Mouse (Mus musculus): ENCODE results near the gene Dynlt1b. TPM values are rescaled to one million over a fixed set of nuclear protein-coding genes. Genes with fewer than 3 reads are reported as not detected.
"Not testable (repeated sequence)": the region's sequence is repeated elsewhere in the genome, so short reads cannot be mapped to it uniquely, and the experiment has no call there.

Gene Dynlt1b
- polyA plus RNA-seq, 1 experiment: 230 TPM

DNA sequence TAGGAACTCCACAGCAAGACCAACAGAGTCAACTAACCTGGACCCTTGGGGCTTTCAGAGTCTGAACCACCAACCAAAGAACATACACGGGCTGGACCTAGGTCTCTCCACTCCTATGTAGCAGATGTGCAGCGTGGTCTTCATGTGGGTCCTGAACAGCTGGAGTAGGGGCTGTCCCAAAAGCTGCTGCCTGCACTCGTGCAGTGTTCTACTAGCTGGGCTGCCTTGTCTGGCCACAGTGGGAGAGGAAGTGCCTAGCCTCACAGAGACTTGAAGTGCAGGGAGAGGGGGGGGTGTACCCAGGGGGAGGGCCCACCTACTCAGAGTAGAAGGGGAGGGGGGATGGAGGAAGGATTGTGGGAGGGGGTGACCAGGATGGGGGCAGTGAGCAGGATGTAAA lies 7.1 kb upstream of the Dynlt1b start:
- DNase-seq (ENCODE audit: low spot score): not testable (repeated sequence)

DNA sequence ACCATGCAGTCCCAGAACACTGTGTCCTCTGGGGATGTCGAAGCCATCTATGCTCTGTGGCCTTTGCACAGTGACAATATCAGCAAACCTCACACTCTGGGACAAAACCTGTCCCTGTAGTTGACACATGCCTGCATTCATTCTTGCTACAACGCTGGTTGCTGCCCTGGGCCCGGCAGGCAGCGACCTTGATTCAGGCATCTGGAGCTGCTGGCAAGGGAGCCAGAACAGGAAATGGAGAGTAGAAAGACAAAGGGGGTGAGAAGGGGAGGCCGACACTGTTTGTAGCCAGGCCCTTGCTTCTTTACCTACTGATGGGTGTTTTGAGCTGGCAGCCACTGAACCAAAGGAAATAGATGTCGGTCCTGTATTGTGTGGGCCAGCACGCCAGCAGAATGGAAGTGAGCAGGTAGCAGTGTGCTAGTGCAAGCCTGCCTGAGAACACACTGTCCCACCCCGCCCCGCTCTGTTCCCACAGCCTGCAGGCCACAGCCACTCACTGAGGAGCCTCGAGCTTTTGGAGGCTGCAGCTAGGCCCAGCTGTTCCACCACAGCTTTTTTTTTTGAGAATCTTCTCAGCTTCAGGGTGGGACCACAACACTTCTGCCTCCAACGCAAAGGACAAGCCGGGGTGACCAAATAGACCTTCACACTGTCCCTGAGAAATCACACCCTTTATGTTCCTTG lies 5.5 kb upstream of the Dynlt1b start:
- DNase-seq (ENCODE audit: low spot score): not testable (repeated sequence)

- DNase-seq (ENCODE audit: low spot score): not testable (repeated sequence)
Observed at GRCm38 (mm10) chr17:6425325-6425724, 4.6 kb upstream of the Dynlt1b start.

- DNase-seq (ENCODE audit: low spot score): not testable (repeated sequence)
Observed at GRCm38 (mm10) chr17:6426869-6427268, 3.0 kb upstream of the Dynlt1b start.

DNA sequence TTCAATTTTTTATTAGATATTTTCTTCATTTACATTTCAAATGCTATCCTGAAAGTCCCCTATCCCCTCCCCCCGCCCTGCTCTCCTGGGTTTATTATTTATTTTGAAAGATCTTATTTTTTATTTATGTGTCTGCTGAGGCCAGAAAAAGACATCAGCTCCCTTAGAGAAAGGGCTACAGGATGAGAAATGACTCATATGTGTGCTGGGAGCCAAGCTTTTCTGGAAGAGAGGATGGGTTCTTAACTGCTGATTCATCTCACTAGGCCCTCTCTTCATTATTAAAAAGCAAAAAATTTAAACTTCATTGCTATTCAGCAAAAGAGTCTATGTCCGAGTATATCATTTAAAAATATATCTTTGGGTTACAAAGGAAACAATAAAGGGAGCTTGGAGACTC lies 986 bp upstream of the Dynlt1b start:
- not testable (repeated sequence) for DNase-seq (ENCODE audit: low spot score)

DNA sequence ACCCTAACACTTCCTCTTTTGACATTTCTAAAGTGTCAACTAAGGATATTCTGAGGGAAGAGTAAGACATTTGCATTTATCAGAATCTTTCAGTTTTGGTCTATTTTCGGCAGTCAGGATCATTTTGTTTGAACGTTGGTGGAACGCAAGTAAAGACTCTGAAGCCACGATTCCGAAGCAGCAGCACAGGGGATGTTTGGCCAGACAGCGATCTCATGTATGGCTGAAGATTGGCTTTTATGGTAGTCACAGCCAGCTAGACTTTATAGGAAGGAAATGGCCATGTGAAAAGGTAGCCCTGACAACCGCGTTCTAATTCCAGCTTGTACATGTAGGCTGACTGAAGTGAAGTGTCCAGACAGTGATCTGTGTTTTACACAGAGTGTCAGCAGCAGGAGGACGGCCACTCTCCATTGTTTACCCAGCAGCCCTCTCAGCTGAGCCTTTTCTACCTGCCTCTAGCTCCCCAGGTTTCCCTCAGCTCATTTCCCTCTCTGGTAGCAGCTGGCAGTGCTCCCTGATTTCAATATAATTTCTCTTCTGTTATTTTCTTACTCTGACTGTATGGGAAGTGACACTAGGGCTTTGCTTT lies 594 bp downstream of the Dynlt1b start:
- DNase-seq (ENCODE audit: low spot score): not testable (repeated sequence)

DNA sequence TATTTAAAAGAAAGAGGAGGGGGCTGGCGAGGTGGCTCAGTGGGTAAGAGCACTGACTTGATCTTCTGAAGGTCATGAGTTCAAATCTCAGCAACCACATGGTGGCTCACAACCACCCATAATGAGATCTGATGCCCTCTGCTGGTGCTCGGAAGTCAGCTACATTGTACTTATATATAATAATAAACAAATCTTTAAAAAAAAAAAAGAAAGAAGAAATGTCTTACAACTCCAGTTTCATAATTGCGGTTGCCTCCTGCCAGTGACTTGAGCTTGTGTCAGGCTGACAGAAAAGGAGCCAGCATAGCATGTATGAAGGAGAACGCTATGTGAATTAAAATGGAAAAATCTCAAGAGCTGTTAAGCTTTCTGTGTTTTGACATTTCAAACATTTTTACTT lies 2.5 kb downstream of the Dynlt1b start:
- DNase-seq (ENCODE audit: low spot score): not testable (repeated sequence)

- not testable (repeated sequence) for DNase-seq (ENCODE audit: low spot score)
Observed at GRCm38 (mm10) chr17:6433691-6434090, 3.8 kb downstream of the Dynlt1b start.

DNA sequence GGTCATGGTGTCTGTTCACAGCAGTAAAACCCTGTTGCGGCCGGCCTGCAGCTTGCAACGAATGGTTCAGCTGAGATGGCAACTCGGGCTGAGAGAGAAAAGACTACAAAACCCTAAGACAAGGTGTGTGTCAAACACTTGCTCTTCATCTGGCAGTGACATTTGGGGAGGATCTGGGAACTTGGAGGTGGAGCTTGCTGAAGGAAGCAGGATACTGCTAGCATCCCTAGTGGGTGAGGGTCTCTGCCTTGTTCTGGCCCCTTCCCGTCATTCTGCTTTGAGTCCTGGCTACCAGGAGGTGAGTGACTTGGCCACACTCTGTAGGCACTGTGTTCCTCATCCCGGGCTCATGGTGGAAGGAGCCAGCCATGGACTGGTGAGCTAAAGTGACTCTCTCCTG lies 8.2 kb downstream of the Dynlt1b start:
- not testable (repeated sequence) for DNase-seq (ENCODE audit: low spot score)

- DNase-seq (ENCODE audit: low spot score): not testable (repeated sequence)
Observed at GRCm38 (mm10) chr17:6439913-6440312, 10.0 kb downstream of the Dynlt1b start.

DNA sequence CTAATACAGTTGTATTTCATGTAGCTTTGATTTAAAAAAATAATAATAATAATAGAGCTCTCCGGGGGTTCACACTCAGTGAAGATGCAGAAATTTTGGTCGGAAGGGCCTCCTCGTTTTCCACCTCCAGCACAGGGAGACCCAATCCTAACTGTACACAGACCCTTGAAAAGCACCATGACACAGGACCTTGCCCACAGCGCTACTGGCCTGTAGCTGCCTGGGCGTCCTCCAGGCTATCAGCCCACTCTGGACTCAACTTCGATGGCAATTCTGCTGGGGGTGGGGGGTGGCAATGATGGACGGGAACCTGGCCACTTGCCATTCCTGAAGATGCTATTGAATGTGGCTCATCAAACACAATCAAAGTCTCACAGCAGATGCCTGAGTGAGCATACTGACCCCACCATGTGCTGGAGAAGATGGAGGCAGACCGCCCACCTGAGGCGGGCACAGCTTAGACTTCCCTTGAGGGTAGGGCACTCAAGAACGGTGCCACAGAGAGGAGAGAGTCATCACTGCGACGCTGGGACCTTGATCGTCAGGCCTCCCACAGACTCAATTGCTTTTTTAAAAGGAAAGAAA lies 10.7 kb downstream of the Dynlt1b start:
- not testable (repeated sequence) for DNase-seq (ENCODE audit: low spot score)

DNA sequence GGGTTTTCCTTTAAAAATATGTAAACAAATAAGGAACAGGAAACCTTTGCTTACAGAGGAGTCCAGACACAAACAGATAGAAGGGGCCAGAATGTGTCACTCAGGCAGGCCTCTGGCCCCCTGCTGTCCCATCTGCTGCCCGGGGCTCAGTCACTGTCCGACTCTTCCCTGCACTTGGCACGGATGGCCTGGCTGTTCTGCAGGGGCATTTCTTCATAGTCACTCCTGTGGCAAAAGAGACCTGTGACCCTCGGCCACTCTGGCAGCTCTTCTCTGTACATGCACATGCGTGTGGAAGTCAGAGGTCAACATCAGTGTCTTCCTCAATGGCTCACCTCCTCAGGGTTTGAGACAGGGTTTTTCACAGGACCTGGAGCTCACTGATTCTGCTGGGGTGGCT lies 11.3 kb downstream of the Dynlt1b start:
- not testable (repeated sequence) for DNase-seq (ENCODE audit: low spot score)

GRCm38 (mm10) chr17:6442513-6442912 lies 12.6 kb downstream of the Dynlt1b start:
- not testable (repeated sequence) for DNase-seq (ENCODE audit: low spot score)

DNA sequence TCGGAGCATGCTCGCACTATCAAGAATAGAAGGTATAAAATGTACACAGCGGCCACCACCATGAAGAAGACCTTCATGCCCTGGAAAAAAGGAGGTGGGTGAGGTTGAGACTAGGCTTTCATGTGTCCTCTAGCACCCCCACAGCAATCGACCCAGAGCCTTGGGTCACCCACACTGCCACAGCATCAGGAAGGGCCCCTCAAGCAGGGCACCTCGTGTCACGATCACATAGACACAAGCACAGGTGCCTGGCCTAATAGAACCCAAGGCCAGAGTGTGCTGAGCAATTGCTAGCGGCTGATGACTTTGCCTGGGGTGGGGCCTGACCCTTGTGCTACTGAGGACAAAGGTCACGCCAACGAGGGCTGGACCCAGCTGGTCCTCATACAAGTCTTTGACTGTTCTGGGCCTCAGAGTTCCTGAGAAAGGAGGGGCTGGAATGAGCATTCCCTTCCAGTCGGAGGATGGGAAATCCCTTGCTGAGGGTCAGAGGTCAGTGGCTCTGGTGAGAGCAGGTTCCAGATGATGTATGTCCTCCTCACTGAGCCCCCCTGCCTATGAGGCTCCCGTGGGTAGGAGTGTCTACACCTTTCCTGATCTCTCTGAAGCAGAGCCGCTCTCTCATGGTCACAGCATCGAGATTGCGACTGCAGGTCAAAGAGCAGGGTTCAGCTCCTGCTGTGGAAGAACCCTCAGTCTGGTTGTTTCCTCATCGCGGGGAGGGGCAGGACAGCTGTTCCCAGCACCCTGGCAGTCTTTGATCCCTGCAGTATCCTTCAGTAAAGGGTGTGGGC lies 16.1 kb downstream of the Dynlt1b start:
- not testable (repeated sequence) for DNase-seq (ENCODE audit: low spot score)

- not testable (repeated sequence) for DNase-seq (ENCODE audit: low spot score)
Observed at GRCm38 (mm10) chr17:6448293-6448692, 18.4 kb downstream of the Dynlt1b start.

- DNase-seq (ENCODE audit: low spot score): not testable (repeated sequence)
Observed at GRCm38 (mm10) chr17:6449166-6449565, 19.3 kb downstream of the Dynlt1b start.

DNA sequence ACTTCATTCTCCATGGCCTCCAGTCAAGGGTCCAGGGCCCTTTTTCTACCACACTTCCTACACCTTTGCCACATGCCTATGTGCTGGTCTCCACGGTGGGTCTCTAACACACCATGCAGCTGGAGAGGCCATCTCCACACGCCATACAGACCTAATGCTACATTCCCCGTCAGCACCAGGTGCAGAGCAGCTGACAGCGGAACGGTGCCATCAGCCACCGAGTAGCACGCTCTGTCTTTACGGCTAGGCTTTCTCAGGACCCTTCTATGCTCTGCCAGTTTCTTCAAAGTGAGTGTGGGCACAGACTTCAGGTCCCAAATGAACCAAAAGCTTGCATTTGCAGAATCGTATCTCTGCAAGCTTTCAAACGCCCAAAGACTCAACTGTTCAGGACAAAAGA lies 21.3 kb downstream of the Dynlt1b start:
- not testable (repeated sequence) for DNase-seq (ENCODE audit: low spot score)

DNA sequence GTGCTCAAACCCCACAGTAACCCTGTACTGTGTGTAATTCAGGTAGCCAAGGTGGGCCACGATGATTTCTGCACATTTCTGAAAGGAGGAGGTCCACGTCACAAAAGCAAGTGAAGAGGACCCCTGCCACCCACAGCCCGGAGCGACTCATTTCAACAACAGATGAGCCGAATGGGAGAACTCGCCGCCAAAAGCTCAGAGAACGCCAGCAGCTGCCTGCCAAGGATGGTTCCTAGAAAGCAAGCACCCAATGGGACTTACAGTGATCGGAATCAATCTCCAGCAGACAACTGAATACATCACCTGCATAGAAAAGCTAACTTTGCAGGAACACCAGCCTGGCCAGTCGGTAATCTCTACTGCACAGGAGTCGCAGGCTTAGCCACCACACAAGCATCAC lies 22.8 kb downstream of the Dynlt1b start:
- DNase-seq (ENCODE audit: low spot score): not testable (repeated sequence)

DNA sequence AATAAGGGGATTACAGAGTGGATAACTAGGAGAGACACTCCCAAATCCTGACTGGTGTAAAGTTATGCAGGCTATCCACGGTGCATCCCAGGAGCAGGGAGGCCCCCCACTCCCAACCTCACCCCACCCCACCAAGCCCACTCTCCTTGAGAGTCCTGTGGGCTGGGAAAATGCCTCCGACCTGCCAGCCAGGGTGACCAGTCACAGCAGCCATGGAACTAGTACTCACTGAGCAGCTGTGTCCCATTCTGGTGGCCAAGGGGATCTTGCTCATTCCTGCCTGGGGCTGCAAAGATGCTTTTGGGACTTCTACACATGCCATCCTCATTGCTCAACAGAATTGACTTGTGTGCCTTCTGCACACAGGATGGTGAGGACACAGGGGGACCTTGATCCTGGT lies 24.8 kb downstream of the Dynlt1b start:
- DNase-seq (ENCODE audit: low spot score): not testable (repeated sequence)

GRCm38 (mm10) chr17:6455883-6456282 lies 26.0 kb downstream of the Dynlt1b start:
- DNase-seq (ENCODE audit: low spot score): not testable (repeated sequence)

DNA sequence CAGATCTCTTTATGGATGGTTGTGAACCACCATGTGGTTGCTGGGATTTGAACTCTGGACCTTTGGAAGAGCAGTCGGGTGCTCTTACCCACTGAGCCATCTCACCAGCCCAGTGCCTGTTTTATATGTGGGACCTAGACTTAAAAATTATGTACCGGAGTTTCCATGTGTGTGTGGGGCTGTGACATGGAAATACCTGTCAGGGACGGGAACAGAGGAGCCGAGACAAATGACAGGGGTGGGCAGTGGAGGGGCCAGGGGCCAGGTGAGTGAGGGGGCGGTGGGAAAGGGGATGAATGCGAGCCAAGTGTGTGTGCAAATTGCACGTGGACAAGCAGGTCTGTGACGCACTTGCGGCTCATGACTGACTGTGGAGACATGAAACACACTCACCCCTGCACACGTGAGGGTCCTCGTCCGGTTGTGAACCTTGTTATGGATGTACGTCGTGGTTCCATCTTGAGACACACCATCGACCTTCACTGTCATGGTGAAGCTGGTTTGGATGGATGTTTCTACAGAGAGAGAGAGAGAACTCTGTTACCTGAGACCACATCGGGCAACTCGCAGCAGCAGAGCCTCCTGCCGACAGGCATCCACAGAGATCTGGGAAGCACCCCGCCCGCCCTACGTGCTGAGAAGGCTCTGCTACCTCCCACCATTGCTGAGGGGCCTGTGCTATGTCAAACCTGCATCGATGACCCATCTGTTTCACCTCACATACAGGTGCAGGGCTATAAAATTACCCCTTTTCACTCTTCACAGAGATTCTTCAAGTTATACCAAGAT lies 26.9 kb downstream of the Dynlt1b start:
- DNase-seq (ENCODE audit: low spot score): not testable (repeated sequence)

All from urinary bladder, adult 2 months (tissue).